Mouse (Mus musculus): ENCODE measurements around the gene Zcchc4.

DNA sequence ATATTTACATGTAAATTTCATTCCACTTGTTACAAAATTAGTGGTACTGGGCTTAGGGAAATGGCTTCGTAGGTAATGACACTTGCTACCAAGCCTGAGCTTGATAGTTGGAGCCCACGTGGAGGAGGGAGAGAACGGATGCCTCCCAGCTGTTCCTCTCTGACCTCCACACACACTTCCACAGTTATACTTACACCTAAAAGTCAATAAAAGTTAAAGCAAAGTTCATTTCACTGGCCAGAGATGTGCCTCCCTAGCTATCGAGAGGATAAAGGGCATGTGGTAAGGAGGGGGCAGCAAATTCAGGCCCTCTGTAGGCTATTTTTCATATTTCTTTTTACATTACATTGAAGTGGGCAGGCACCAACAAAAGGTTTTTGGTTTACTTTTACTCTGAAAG lies 52.7 kb downstream of the Zcchc4 start:
- TF ChIP-seq EP300 (IDR thresholded peaks at IDR 0.05; ENCODE audit: insufficient read depth, low read depth, low read length) (no peak), POLR2A (IDR thresholded peaks at IDR 0.05; ENCODE audit: insufficient read depth, low read length) (no peak), CTCF (IDR thresholded peaks at IDR 0.05; ENCODE audit: low read depth, low read length) (no peak)

All from ES-Bruce4 (cell line).